Mouse (Mus musculus) olfactory bulb, adult 2 months (tissue): ENCODE results near the gene Fbxo47.

Experiments
- CTCF ChIP-seq: fragments of 200-500 bp; IDR thresholded peaks from 2 replicates; pipeline ENCODE4 v1.5.1; 2012; ENCODE audit warnings: low read depth, mild to moderate bottlenecking, low read length, moderate library complexity; ENCODE audit not compliant: insufficient read depth
- POLR2A ChIP-seq: fragments of 200-500 bp; IDR thresholded peaks from 2 replicates; pipeline ENCODE4 v1.6.1; 2012; ENCODE audit warnings: mild to moderate bottlenecking, low read depth, low read length, moderate library complexity; ENCODE audit not compliant: insufficient read depth

GRCm38 (mm10) chr11:97867591-97867990, 16.4 kb downstream of the Fbxo47 start:
- no peak for TF ChIP-seq CTCF
- no peak for TF ChIP-seq POLR2A
